Mouse (Mus musculus) left cerebral cortex, adult 11 months (tissue): ENCODE results near the gene Gm20388.
A peak's percentile ranks its signal among the peaks of the same experiment; 100 is the strongest.

Source experiments
- DNase-seq: peaks from one replicate; pipeline ENCODE4 v3.0.0; 2022; ENCODE audit warnings: low spot score

Gm20388 gene

GRCm38 (mm10) chr8:122021725-122022124 is 2111.1 kb downstream of the Gm20388 start:
- no peak for DNase-seq

- DNase-seq = no peak
These were observed 2111.6 kb downstream of the Gm20388 start for GRCm38 (mm10) chr8:122022274-122022673.

GRCm38 (mm10) chr8:122022705-122023104 is 2112.1 kb downstream of the Gm20388 start:
- no peak for DNase-seq

GRCm38 (mm10) chr8:122025546-122025945 is 2114.9 kb downstream of the Gm20388 start:
- DNase-seq = no peak

- DNase-seq = no peak
These were observed 2117.5 kb downstream of the Gm20388 start for GRCm38 (mm10) chr8:122028116-122028515.

- DNase-seq = no peak
These were observed 2120.3 kb downstream of the Gm20388 start for GRCm38 (mm10) chr8:122030965-122031364.

- no peak for DNase-seq
These were observed 2122.1 kb downstream of the Gm20388 start for GRCm38 (mm10) chr8:122032741-122033140.

- DNase-seq = no peak
These were observed 2124.9 kb downstream of the Gm20388 start for GRCm38 (mm10) chr8:122035543-122035942.

- DNase-seq = no peak
These were observed 2125.7 kb downstream of the Gm20388 start for GRCm38 (mm10) chr8:122036325-122036724.

GRCm38 (mm10) chr8:122037279-122037678 is 2126.6 kb downstream of the Gm20388 start:
- no peak for DNase-seq

- no peak for DNase-seq
These were observed 2127.4 kb downstream of the Gm20388 start for GRCm38 (mm10) chr8:122038076-122038475.

GRCm38 (mm10) chr8:122039452-122039851 is 2128.8 kb downstream of the Gm20388 start:
- DNase-seq = no peak

GRCm38 (mm10) chr8:122047206-122047870 is 2136.7 kb downstream of the Gm20388 start:
- no peak for DNase-seq

GRCm38 (mm10) chr8:122049266-122049665 is 2138.6 kb downstream of the Gm20388 start:
- no peak for DNase-seq

GRCm38 (mm10) chr8:122049923-122050322 is 2139.3 kb downstream of the Gm20388 start:
- no peak for DNase-seq

GRCm38 (mm10) chr8:122050620-122051019 is 2140.0 kb downstream of the Gm20388 start:
- no peak for DNase-seq

- DNase-seq = no peak
These were observed 2144.7 kb downstream of the Gm20388 start for GRCm38 (mm10) chr8:122055321-122055720.

GRCm38 (mm10) chr8:122056113-122056512 is 2145.5 kb downstream of the Gm20388 start:
- DNase-seq = no peak

GRCm38 (mm10) chr8:122056882-122057281 is 2146.2 kb downstream of the Gm20388 start:
- DNase-seq = no peak

GRCm38 (mm10) chr8:122058510-122058909 is 2147.9 kb downstream of the Gm20388 start:
- DNase-seq = no peak

GRCm38 (mm10) chr8:122058951-122059350 is 2148.3 kb downstream of the Gm20388 start:
- peak; percentile 54 for DNase-seq

- no peak for DNase-seq
These were observed 2152.0 kb downstream of the Gm20388 start for GRCm38 (mm10) chr8:122062508-122063223.

- no peak for DNase-seq
These were observed 2153.7 kb downstream of the Gm20388 start for GRCm38 (mm10) chr8:122064353-122064752.
